Mouse (Mus musculus): ENCODE measurements around the gene Cfd. TPM values are rescaled to one million over a fixed set of nuclear protein-coding genes. Genes with fewer than 3 reads are reported as not detected.

Gene Cfd
- total and polyA plus RNA-seq, 3 experiments, result 0.26 TPM; not detected in 2

DNA sequence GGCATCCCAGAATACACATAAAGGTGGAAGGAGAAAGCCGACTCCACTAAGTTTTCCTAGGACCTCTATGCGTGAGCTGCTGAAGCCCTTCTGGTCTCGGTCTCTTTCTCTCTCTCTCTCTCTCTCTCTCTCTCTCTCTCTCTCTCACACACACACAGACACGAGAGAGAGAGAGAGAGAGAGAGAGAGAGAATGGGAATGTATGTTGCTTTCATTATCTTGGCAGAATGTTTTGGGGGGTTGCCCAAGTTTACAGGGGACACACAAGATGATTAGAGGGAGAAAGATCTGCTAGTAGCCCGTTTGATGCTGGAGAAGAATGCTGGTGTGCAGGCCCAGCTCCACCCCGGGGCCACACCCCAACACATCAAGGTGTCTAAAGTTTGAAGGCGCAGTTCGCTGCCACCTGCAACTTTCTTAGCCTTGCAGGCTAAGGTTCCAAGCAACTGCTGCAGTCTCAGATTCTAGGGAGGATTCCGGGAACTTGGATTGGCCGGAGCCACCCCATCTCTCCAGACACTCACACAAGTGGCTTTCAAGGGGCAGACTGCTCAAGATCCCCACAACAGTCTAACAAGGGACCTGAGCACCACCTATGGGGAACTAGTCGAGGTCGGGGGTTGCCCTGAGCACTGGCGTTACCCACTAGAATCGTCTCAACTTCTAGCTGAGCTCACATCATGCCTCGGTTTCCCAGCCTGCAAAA lies 35.3 kb downstream of the Cfd start:
- peak overlapping the region; percentile 75 for H3K9ac ChIP-seq (ENCODE audit: insufficient read depth, low read depth)
- peak; percentile 46 for DNase-seq (ENCODE audit: extremely low read depth)
- peak overlapping the region; percentile 92 for H3K4me2 ChIP-seq (ENCODE audit: insufficient read depth, low read depth, poor library complexity, severe bottlenecking)
- H3K79me2 ChIP-seq (replicated peaks; ENCODE audit: control insufficient read depth, extremely low read depth, insufficient read depth, poor library complexity, severe bottlenecking), result peaks cover 40% of the 10 kb centered on the region
- peak overlapping the region; percentile 61 to 96 (median 63) for H3K4me3 ChIP-seq (replicated peaks in 1 of 3; ENCODE audit: low read depth in 2 of 3, low read length in 2 of 3, poor library complexity in 1 of 3)
- peaks cover 5 to 13% of the 10 kb centered on the region in 2 experiments for H3K36me3 ChIP-seq (replicated peaks in 1 of 2; ENCODE audit: control insufficient read depth in 1 of 2, insufficient read depth in 1 of 2, low read length in 1 of 2)
- peak overlapping the region; percentile 81 for H3K27ac ChIP-seq (ENCODE audit: insufficient read depth, low read depth)
- H3K27me3 ChIP-seq (replicated peaks), result no peaks in the 10 kb centered on the region
- peaks cover 4% of the 10 kb centered on the region for H3K9me3 ChIP-seq (replicated peaks; ENCODE audit: low read length)
- peaks cover 3 to 46% of the 10 kb centered on the region in 2 experiments for H3K4me1 ChIP-seq (ENCODE audit: control insufficient read depth in 1 of 2, insufficient read depth in 2 of 2)
- TF ChIP-seq CHD1 (IDR thresholded peaks at IDR 0.05; ENCODE audit: low read depth, low read length), result peak; percentile 64; the same call in 1 of the 2 replicates
- 0 out of 2 replicates have a peak, but pooled peaks have one; percentile 8 for TF ChIP-seq EP300 (IDR thresholded peaks at IDR 0.05; ENCODE audit: low read length)
- no peak for TF ChIP-seq PAX5 (IDR thresholded peaks at IDR 0.05; ENCODE audit: low read length)
- TF ChIP-seq CTCF (conservative IDR thresholded peaks at IDR 0.05 in 1 of 2, IDR thresholded peaks at IDR 0.05 in 1 of 2; ENCODE audit: low read depth in 2 of 2, low read length in 2 of 2), result no peak
- TF ChIP-seq TBP (conservative IDR thresholded peaks at IDR 0.05; ENCODE audit: low read depth, low read length), result no peak
- no peak for TF ChIP-seq POLR2A (IDR thresholded peaks at IDR 0.05; ENCODE audit: low read depth, low read length)
- no peak for TF ChIP-seq ETS1 (conservative IDR thresholded peaks at IDR 0.05; ENCODE audit: low read depth, low read length)
- no peak for TF ChIP-seq RAD21 (IDR thresholded peaks at IDR 0.05; ENCODE audit: low read depth, low read length)
- no peak for TF ChIP-seq RCOR1 (conservative IDR thresholded peaks at IDR 0.05; ENCODE audit: low read depth, low read length)
- TF ChIP-seq E2F4 (IDR thresholded peaks at IDR 0.05; ENCODE audit: insufficient replicate concordance, low read depth, low read length), result no peak
- no peak for TF ChIP-seq CHD2 (IDR thresholded peaks at IDR 0.05; ENCODE audit: low read length)
- TF ChIP-seq ZMIZ1 (IDR thresholded peaks at IDR 0.05; ENCODE audit: low read depth, low read length), result no peak
- no peak for TF ChIP-seq ZKSCAN1 (IDR thresholded peaks at IDR 0.05; ENCODE audit: borderline replicate concordance, low read depth, low read length)
- TF ChIP-seq JUND (conservative IDR thresholded peaks at IDR 0.05; ENCODE audit: low read depth, low read length), result no peak; the same call in 1 of the 2 replicates
- no peak for TF ChIP-seq MAZ (IDR thresholded peaks at IDR 0.05; ENCODE audit: low read depth, low read length)
- in situ Hi-C loops (cut with MboI; ENCODE audit: low pct_ligation_motif_present, low pct_unique_long_range_greater_than_20kb, low sequenced_read_pairs), result loop anchor here (5.0 kb wide), 2 partner anchors 34 to 36 kb away; partner anchors contain the start of genes Cfd and Wdr18
- dilution Hi-C loops (cut with MboI; ENCODE audit: extremely low pct_ligation_motif_present, extremely low pct_unique_long_range_greater_than_20kb, low sequenced_read_pairs), result no loop called here

DNA sequence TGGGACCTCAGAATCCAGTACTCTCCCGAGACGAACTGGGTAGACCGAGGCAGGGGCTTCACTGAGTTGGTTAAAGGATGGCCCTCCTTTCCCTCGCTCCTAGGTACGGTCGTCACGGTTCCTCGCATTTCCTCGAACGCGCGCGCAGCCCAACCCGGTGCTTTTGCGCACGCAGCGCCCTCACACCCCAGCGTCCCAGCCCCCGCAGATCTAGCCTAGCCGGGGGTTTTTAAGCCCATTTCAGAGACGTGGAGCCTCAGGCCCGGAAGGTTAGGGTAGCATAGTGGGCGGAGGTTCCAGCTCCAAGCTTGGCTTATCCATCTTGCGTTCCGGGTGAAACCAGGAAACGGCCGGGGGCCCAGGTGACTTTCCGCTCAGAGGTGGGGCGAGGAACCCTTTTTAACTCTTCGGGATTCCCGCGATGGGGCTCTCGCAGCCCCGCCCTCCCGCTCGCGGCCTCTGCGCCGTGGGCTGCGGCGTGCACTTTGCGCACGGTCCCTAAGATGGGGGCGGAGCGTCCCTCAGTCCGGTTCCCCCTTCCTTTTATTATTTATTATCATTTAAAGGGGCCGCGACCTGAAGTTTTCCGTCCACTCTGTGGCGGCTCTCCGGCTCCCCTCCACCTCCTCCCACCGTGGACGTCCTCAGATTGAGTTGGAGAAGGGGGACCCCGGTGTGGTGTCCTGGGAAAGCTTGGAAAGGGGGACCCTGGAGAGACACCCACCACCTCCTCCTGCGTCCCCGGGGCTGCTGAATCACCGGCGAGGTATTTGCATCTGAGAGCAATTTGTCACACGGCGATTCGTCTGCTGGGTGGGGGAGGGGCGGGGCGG lies 36.1 kb downstream of the Cfd start, which contains the start of gene Arid3a:
Gene Arid3a, plus strand, starts transcription at position 553 of the 833 bp plus-strand sequence.
- H3K9ac ChIP-seq (ENCODE audit: insufficient read depth, low read depth), result peak within 1 kb of the TSS; percentile 98
- in situ Hi-C loops (cut with MboI; ENCODE audit: low pct_ligation_motif_present, low pct_unique_long_range_greater_than_20kb, low sequenced_read_pairs), result loop anchor here (5.0 kb wide), 2 partner anchors 34 to 36 kb away; partner anchors contain the start of genes Cfd and Wdr18
- peaks cover under 1% of the 10 kb centered on the region for H3K9me3 ChIP-seq (replicated peaks; ENCODE audit: low read length)
- DNase-seq (ENCODE audit: extremely low read depth), result peak; percentile 94
- peak within 1 kb of the TSS; percentile 81 for H3K27ac ChIP-seq (ENCODE audit: insufficient read depth, low read depth)
- peaks cover 11 to 20% of the 10 kb centered on the region in 2 experiments for H3K36me3 ChIP-seq (replicated peaks in 1 of 2; ENCODE audit: control insufficient read depth in 1 of 2, insufficient read depth in 1 of 2, low read length in 1 of 2)
- H3K4me1 ChIP-seq (ENCODE audit: control insufficient read depth in 1 of 2, insufficient read depth in 2 of 2), result peaks cover 6 to 53% of the 10 kb centered on the region in 2 experiments
- peaks cover 48% of the 10 kb centered on the region for H3K79me2 ChIP-seq (replicated peaks; ENCODE audit: control insufficient read depth, extremely low read depth, insufficient read depth, poor library complexity, severe bottlenecking)
- H3K27me3 ChIP-seq (replicated peaks), result no peaks in the 10 kb centered on the region
- H3K4me2 ChIP-seq (ENCODE audit: insufficient read depth, low read depth, poor library complexity, severe bottlenecking), result peak within 1 kb of the TSS; percentile 92
- peak within 1 kb of the TSS; percentile 72 to 96 (median 91) for H3K4me3 ChIP-seq (replicated peaks in 1 of 3; ENCODE audit: low read depth in 2 of 3, low read length in 2 of 3, poor library complexity in 1 of 3)
- dilution Hi-C loops (cut with MboI; ENCODE audit: extremely low pct_ligation_motif_present, extremely low pct_unique_long_range_greater_than_20kb, low sequenced_read_pairs), result no loop called here
- TF ChIP-seq MEF2A (IDR thresholded peaks at IDR 0.05; ENCODE audit: borderline replicate concordance, low read depth, low read length) (peak; percentile 94), IRF4 (IDR thresholded peaks at IDR 0.05; ENCODE audit: low read depth, low read length) (peak; percentile 71), JUN (IDR thresholded peaks at IDR 0.05; ENCODE audit: insufficient read depth, low read depth, low read length) (no peak), PAX5 (IDR thresholded peaks at IDR 0.05; ENCODE audit: low read length) (0 out of 2 replicates have a peak, but pooled peaks have one; percentile 38), EP300 (IDR thresholded peaks at IDR 0.05; ENCODE audit: low read length) (peak; percentile 46; the same call in 1 of the 2 replicates), MAZ (IDR thresholded peaks at IDR 0.05; ENCODE audit: low read depth, low read length) (peak; percentile 99), GABPA (IDR thresholded peaks at IDR 0.05; ENCODE audit: insufficient replicate concordance, low read depth, low read length) (no peak), USF2 (conservative IDR thresholded peaks at IDR 0.05; ENCODE audit: low read depth, low read length) (no peak), NELFE (IDR thresholded peaks at IDR 0.05; ENCODE audit: low read depth, low read length) (peak; percentile 59; the same call in 1 of the 2 replicates), MAFK (IDR thresholded peaks at IDR 0.05; ENCODE audit: insufficient replicate concordance, low read length) (no peak), HCFC1 (IDR thresholded peaks at IDR 0.05; ENCODE audit: low read depth, low read length) (peak; percentile 74), ELF1 (IDR thresholded peaks at IDR 0.05; ENCODE audit: low read depth, low read length) (peak; percentile 90), BHLHE40 (IDR thresholded peaks at IDR 0.05; ENCODE audit: low read depth, low read length) (peak; percentile 67), RCOR1 (conservative IDR thresholded peaks at IDR 0.05; ENCODE audit: low read depth, low read length) (no peak), CHD2 (IDR thresholded peaks at IDR 0.05; ENCODE audit: low read length) (peak; percentile 86), MAX (IDR thresholded peaks at IDR 0.05; ENCODE audit: low read length) (peak; percentile 66), SIN3A (IDR thresholded peaks at IDR 0.05; ENCODE audit: low read length) (peak; percentile 96), UBTF (IDR thresholded peaks at IDR 0.05; ENCODE audit: low read depth, low read length) (no peak), ZMIZ1 (IDR thresholded peaks at IDR 0.05; ENCODE audit: low read depth, low read length) (peak; percentile 46; the same call in 1 of the 2 replicates)
